Mouse (Mus musculus) effector memory CD4-positive, alpha-beta T cell, adult 7 months (primary cell): Measurements from ENCODE around the gene Mier1. TPM values are rescaled to one million over a fixed set of nuclear protein-coding genes. Genes with fewer than 3 reads are reported as not detected.

Source experiments
- polyA plus RNA-seq: library from polyadenylated mRNA; unstranded; fragments of 100-300 nt; shearing (Covaris generic); gene quantifications from one replicate; pipeline ENCODE4 v1.2.1, GENCODE M21; 2017

The Mier1 gene
- 75.3 TPM for polyA plus RNA-seq

DNA sequence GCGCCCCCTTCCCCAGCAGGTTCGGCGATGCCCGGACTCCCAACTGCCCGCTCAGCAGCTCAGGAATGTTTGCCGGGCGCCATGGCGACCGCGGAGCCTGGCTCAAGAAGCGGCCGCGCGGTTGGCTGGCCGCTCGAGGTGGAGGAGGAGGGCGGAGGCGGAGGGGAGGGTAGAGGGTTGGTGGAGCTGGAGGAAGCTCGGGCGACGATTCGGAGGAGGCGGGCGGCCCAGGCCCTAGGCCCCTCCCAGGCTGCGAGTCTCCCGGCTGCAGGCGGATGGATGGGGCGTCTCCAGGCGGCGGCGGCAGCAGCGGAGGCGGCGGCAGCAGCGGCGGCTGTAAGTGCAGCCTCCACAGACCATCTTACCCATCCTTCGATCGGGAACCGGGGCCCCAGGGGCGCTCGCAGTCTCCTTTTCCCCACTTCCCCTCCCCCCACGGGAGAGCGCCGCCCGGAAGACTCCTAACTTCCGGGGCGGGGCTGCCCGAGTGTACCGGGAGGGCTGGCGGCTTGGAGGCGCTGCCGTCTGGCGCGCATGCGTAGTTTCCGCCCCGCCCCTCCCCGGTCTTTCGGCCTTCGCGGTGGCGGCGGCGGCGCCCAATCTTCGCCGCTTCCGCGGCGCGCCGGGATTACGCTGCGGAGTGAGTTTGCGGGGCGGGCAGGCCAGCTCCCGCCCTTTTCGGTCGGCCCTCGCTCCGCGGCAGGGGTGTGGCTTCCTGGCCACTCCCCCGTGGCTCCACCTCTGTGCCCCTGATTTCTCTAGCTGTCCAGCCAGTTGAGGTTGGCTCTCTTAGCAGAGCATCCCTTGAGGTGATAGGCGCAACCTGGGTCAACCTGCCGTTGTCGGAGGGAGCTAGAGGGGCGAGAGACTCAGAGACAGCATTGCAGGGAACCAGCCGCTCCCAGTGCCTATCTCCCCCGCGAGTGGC, at the start of gene Mier1, which contains the start of gene Wdr78:
Gene Mier1, plus strand, starts transcription at position 207 of the 928 bp plus-strand sequence.
Gene Wdr78, minus strand, starts transcription at position 372 of the 928 bp plus-strand sequence.

Other genes starting within 250 kb of the Mier1 start
- gene Tctex1d1, start 135.8 kb upstream of the Mier1 start, polyA plus RNA-seq = not detected
- not detected for gene Insl5, start 87.5 kb upstream of the Mier1 start, polyA plus RNA-seq
- 0.50 TPM for gene Wdr78, start 165 bp downstream of the Mier1 start, polyA plus RNA-seq
- gene Slc35d1, start 100.8 kb downstream of the Mier1 start, polyA plus RNA-seq = 37.1 TPM
- not detected for gene 4921539E11Rik, start 176.5 kb downstream of the Mier1 start, polyA plus RNA-seq
- gene Oma1, start 199.4 kb downstream of the Mier1 start, polyA plus RNA-seq = 16.3 TPM